Mouse (Mus musculus) lung, adult 2 months (tissue): ENCODE measurements around the gene Ifne. TPM values are rescaled to one million over a fixed set of nuclear protein-coding genes. Genes with fewer than 3 reads are reported as not detected.

ENCODE experiments used
- DNase-seq: peaks from one replicate; pipeline ENCODE4 v3.0.0; 2022
- H3K4me1 ChIP-seq: fragments of 200-500 bp; 2 replicates; pipeline ENCODE4 v1.6.1; 2011; ENCODE audit warnings: low read length; ENCODE audit not compliant: control insufficient read depth, insufficient read depth
- H3K4me3 ChIP-seq: fragments of 200-500 bp; replicated peaks from 2 replicates; pipeline ENCODE3; 2011; ENCODE audit warnings: low read depth, mild to moderate bottlenecking, control low read depth, low read length; ENCODE audit errors: extremely low read depth
- CTCF ChIP-seq: fragments of 200-500 bp; IDR thresholded peaks from 2 replicates; pipeline ENCODE4 v1.5.1; 2011; ENCODE audit warnings: mild to moderate bottlenecking, low read length, control low read depth; ENCODE audit not compliant: insufficient read depth
- POLR2A ChIP-seq: fragments of 200-500 bp; IDR thresholded peaks from 2 replicates; pipeline ENCODE4 v1.6.1; 2011; ENCODE audit warnings: low read depth, mild to moderate bottlenecking, control low read depth, low read length, borderline replicate concordance; ENCODE audit errors: extremely low read depth
- WGBS: fragments of 180-500 bp; shearing (Covaris S2); methylation state at CpG from one replicate; pipeline ENCODE4 v1.1.7; 2018; 5-methylcytosine and 5-hydroxymethylcytosine counted together
- polyA plus RNA-seq: library from polyadenylated mRNA; depleted of rRNA; stranded (reverse); fragments of >200 nt; gene quantifications from 2 replicates; pipeline ENCODE4 v1.2.3, GENCODE M21; 2012; rRNA removed

The Ifne gene
- not detected in 2 replicates for polyA plus RNA-seq

- WGBS: 69% methylated on average over 8 of the region's 8 CpGs
- H3K4me3 ChIP-seq: no peak within 1 kb of the TSS
- no peaks in the 10 kb centered on the region for H3K4me1 ChIP-seq
- no peak for TF ChIP-seq CTCF
- TF ChIP-seq POLR2A: no peak
- DNase-seq: no peak
Observed at GRCm38 (mm10) chr4:88880101-88880500, at the start of gene Ifne. TSS of gene Ifne (minus strand) at chr4:88880201.

- Histone ChIP-seq H3K4me1 (peaks cover 3% of the 10 kb centered on the region; the same call in 1 of the 2 replicates), H3K4me3 (no peak overlapping the region)
- DNase-seq: no peak
- whole genome bisulfite sequencing: 52% methylated on average over 4 of the region's 4 CpGs
- no peak for TF ChIP-seq POLR2A
- no peak for TF ChIP-seq CTCF
Observed at GRCm38 (mm10) chr4:88928341-88929102, 48.5 kb upstream of the Ifne start.

DNA sequence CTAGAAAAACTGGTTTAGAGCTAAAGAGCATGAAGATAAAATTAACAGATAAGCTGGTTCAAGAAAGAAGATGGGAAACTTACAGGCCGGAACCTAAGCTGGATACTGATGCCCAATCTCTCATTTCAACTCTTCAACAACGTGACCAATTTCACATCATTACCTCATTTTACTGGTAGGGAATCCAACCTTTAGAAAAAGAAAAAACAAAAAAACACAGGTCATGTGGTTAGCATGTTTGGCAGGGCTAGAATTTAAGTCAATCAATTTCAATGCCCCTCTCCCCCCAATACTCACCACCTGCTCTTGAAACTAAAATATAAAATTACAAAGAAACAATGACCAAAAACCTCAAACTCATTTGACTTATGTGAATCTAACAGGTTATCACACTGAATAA is 47.8 kb upstream of the Ifne start:
- Histone ChIP-seq H3K4me1 (peaks cover 3% of the 10 kb centered on the region; the same call in 1 of the 2 replicates), H3K4me3 (no peak overlapping the region)
- 83% methylated on average over 2 of the region's 2 CpGs for WGBS
- no peak for TF ChIP-seq POLR2A
- no peak for TF ChIP-seq CTCF
- no peak for DNase-seq

GRCm38 (mm10) chr4:88926637-88927036 is 46.6 kb upstream of the Ifne start:
- H3K4me3 ChIP-seq: no peak overlapping the region
- no peak for DNase-seq
- 81% methylated on average over 1 of the region's 1 CpGs for WGBS
- no peak for TF ChIP-seq POLR2A
- TF ChIP-seq CTCF: no peak
- peaks cover 3% of the 10 kb centered on the region; the same call in 1 of the 2 replicates for H3K4me1 ChIP-seq

- no peak overlapping the region for H3K4me3 ChIP-seq
- peaks cover 3% of the 10 kb centered on the region; the same call in 1 of the 2 replicates for H3K4me1 ChIP-seq
- no peak for DNase-seq
- TF ChIP-seq CTCF: no peak
- no peak for TF ChIP-seq POLR2A
- WGBS: 92% methylated on average over 1 of the region's 1 CpGs
Observed at GRCm38 (mm10) chr4:88926082-88926481, 46.1 kb upstream of the Ifne start.

DNA sequence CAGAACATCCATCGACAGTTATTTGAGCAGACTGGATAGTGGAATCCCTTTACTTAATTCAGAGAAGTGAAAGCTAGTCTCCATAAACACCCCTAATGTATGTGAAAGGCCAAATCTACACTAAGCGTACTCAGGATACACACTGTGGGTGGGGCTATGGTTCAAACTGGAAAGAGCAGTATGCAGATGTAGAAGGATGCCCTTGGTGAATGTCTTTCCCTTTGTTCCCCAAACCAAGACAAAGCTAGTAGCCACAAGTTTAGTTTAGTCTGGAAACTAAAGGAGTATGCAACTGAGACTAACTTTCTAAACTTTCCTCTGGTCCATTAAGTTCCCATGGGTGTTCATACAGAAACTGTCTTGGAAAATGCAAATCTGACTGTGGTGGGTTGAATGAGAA is 45.5 kb upstream of the Ifne start:
- no peak for DNase-seq
- peaks cover 3% of the 10 kb centered on the region; the same call in 1 of the 2 replicates for H3K4me1 ChIP-seq
- 97% methylated on average over 2 of the region's 2 CpGs for WGBS

DNA sequence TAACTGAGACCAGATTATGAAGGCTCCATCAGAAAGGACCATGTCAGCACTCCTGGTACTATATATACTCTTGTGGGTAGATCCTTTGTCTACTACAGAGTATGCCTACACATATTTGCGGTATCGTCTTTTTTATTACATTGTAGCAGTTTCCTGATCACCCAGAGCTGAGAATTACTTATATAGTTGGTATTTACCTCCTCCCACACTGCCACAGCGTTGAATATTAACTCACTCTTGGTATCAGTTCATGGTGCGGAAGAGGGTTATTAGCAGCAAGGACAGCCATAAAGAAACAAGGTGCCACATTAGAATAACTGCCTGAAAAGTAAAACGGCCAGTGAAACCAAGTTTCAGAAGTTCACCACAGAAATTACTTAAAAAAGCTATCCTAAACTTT is 41.3 kb upstream of the Ifne start:
- 87% methylated on average over 5 of the region's 5 CpGs for WGBS
- H3K4me3 ChIP-seq: no peak overlapping the region
- H3K4me1 ChIP-seq: no peaks in the 10 kb centered on the region; the same call in 1 of the 2 replicates
- no peak for DNase-seq
- TF ChIP-seq POLR2A: no peak

More for the DNA sequence above, 45.5 kb upstream of the Ifne start:
- TF ChIP-seq CTCF (no peak), POLR2A (no peak)
- H3K4me3 ChIP-seq: no peak overlapping the region

GRCm38 (mm10) chr4:88917770-88918460 is 37.9 kb upstream of the Ifne start:
- WGBS: 73% methylated on average over 5 of the region's 5 CpGs
- TF ChIP-seq POLR2A (no peak), CTCF (no peak)

DNA sequence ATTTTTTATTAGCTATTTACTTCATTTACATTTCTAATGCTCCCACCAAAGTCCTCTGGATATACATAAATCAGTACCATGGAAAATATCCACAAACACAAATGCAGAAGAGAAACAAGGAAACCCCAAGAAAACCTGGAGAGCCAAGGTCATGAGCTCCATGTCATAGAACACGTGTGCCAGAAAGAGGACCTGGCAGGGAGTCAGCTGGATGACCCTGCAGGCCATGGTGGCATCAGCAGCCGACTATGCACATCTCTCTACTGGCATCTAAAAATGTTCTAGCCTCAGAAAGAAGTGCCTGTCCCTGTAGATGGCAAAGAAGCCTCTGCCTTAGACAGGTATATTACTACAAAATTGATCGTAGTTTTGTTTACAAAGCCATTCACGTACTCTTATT is 36.3 kb upstream of the Ifne start:
- Histone ChIP-seq H3K4me1 (no peaks in the 10 kb centered on the region; the same call in 1 of the 2 replicates), H3K4me3 (no peak overlapping the region)
- 65% methylated on average over 4 of the region's 4 CpGs for WGBS
- DNase-seq: no peak
- TF ChIP-seq POLR2A (no peak), CTCF (no peak)

More at GRCm38 (mm10) chr4:88917770-88918460, 37.9 kb upstream of the Ifne start:
- no peak for DNase-seq
- H3K4me3 ChIP-seq: no peak overlapping the region
- no peaks in the 10 kb centered on the region; the same call in 1 of the 2 replicates for H3K4me1 ChIP-seq
